Mouse (Mus musculus): ENCODE measurements around the gene Gm9602.
"Not testable (repeated sequence)": the region's sequence is repeated elsewhere in the genome, so short reads cannot be mapped to it uniquely, and the experiment has no call there.

Gm9602 gene

GRCm38 (mm10) chr14:4776037-4776436 lies at the start of gene Gm9602:
Gene Gm9602, plus strand, starts transcription at chr14:4776337.
- DNase-seq (ENCODE audit: low read depth, low spot score) = not testable (repeated sequence)

- DNase-seq (ENCODE audit: low read depth, low spot score) = not testable (repeated sequence)
Observed at GRCm38 (mm10) chr14:4806421-4806820, 30.3 kb downstream of the Gm9602 start.

GRCm38 (mm10) chr14:4821950-4822349 lies 45.8 kb downstream of the Gm9602 start:
- DNase-seq (ENCODE audit: low read depth, low spot score) = not testable (repeated sequence)
